Mouse (Mus musculus) olfactory bulb, adult 2 months (tissue): ENCODE data around the gene Grasp.

Source experiments
- CTCF ChIP-seq: fragments of 200-500 bp; IDR thresholded peaks from 2 replicates; pipeline ENCODE4 v1.5.1; 2012; ENCODE audit warnings: low read depth, mild to moderate bottlenecking, low read length, moderate library complexity; ENCODE audit not compliant: insufficient read depth
- POLR2A ChIP-seq: fragments of 200-500 bp; IDR thresholded peaks from 2 replicates; pipeline ENCODE4 v1.6.1; 2012; ENCODE audit warnings: mild to moderate bottlenecking, low read depth, low read length, moderate library complexity; ENCODE audit not compliant: insufficient read depth

- TF ChIP-seq CTCF: no peak
- no peak for TF ChIP-seq POLR2A
Measured at GRCm38 (mm10) chr15:101277351-101277899, 53.4 kb downstream of the Grasp start.
